12 mouse cellular contexts compared by ENCODE assay signal in genomic region chr14:115044016-115044415, GRCm38 (mm10). TPM values are rescaled to one million over a fixed set of nuclear protein-coding genes. Genes with fewer than 3 reads are reported as not detected.
DNase-seq lines count a peak whose midpoint lies in the region; ATAC-seq and TF ChIP-seq lines count a peak whose summit lies in the region.
"Had no signal": no experiment of that assay in that cellular context is flagged by ENCODE, and none has a peak within 500 bp of the region (broad histone marks: within the 10 kb centered on the region; RNA-seq: fewer than 3 reads in every experiment).

No protein-coding gene starts in this region.

- no peak for ATAC-seq in kidney, embryonic 15.5 days (replicated peaks; ENCODE audit: low FRiP score)
- ATAC-seq in hindbrain, embryonic 11.5 days (ENCODE audit: low FRiP score) = no peak
- no peak for ATAC-seq in midbrain, embryonic 11.5 days (ENCODE audit: low FRiP score)
- no peak for ATAC-seq in lung, postnatal 0 days

- no peak for TF ChIP-seq EP300 in lung, postnatal 0 days (IDR thresholded peaks at IDR 0.05)

- peak overlapping the region; percentile 96 for H3K4me2 ChIP-seq in kidney, embryonic 15.5 days
- no peak overlapping the region for H3K4me2 ChIP-seq in hindbrain, embryonic 11.5 days (replicated peaks; ENCODE audit: low read depth, low read length)
- peak overlapping the region; percentile 77; the same call in 1 of the 2 replicates for H3K4me2 ChIP-seq in midbrain, embryonic 11.5 days
- no peak overlapping the region for H3K4me2 ChIP-seq in lung, postnatal 0 days (replicated peaks; ENCODE audit: low read depth, low read length)

- WGBS in kidney, embryonic 15.5 days = 81% methylated on average over 5 of the region's 5 CpGs
- WGBS in hindbrain, embryonic 11.5 days = 89% methylated on average over 5 of the region's 5 CpGs
- 85% methylated on average over 5 of the region's 5 CpGs for WGBS in midbrain, embryonic 11.5 days
- WGBS in lung, postnatal 0 days = 73% methylated on average over 5 of the region's 5 CpGs

- no peaks in the 10 kb centered on the region for H3K27me3 ChIP-seq in kidney, embryonic 15.5 days
- H3K27me3 ChIP-seq in hindbrain, embryonic 11.5 days (ENCODE audit: control insufficient read depth, insufficient read depth, low read length) = no peaks in the 10 kb centered on the region
- H3K27me3 ChIP-seq in midbrain, embryonic 11.5 days (ENCODE audit: control insufficient read depth, insufficient read depth, low read length) = no peaks in the 10 kb centered on the region; the same call in 1 of the 2 replicates
- H3K27me3 ChIP-seq in lung, postnatal 0 days (replicated peaks; ENCODE audit: insufficient read depth, low read length) = no peaks in the 10 kb centered on the region

- TF ChIP-seq CTCF in lung, postnatal 0 days (IDR thresholded peaks at IDR 0.05) = no peak

- no peak overlapping the region for H3K27ac ChIP-seq in kidney, embryonic 15.5 days
- H3K27ac ChIP-seq in hindbrain, embryonic 11.5 days (ENCODE audit: low read depth, low read length) = no peak overlapping the region
- H3K27ac ChIP-seq in midbrain, embryonic 11.5 days (ENCODE audit: low read depth, low read length) = no peak overlapping the region
- no peak overlapping the region for H3K27ac ChIP-seq in lung, postnatal 0 days (ENCODE audit: low read length)

- no peak for DNase-seq in kidney, postnatal 36 days
- peak; percentile 9 for DNase-seq in ZHBTc4 (ENCODE audit: low read depth, low spot score)
- no peak for DNase-seq in hindbrain, embryonic 11.5 days (ENCODE audit: low spot score)
- peak; percentile 85 for DNase-seq in midbrain, embryonic 11.5 days (ENCODE audit: low spot score, missing footprints)
- no peak for DNase-seq in urinary bladder, postnatal 4 days (ENCODE audit: low spot score in 2 of 2)
- DNase-seq in lung, postnatal 0 days (ENCODE audit: low spot score) = no peak
- DNase-seq in cerebellum, adult 18-20 months = no peak
- DNase-seq: adrenal gland, postnatal 14 days; heart, postnatal 10 days; lung, postnatal 10 days had no signal

- H3K4me1 ChIP-seq in kidney, embryonic 15.5 days = peaks cover 28% of the 10 kb centered on the region
- no peaks in the 10 kb centered on the region; the same call in 1 of the 2 replicates for H3K4me1 ChIP-seq in hindbrain, embryonic 11.5 days (replicated peaks; ENCODE audit: control insufficient read depth, insufficient read depth, low read length)
- peaks cover 23% of the 10 kb centered on the region for H3K4me1 ChIP-seq in midbrain, embryonic 11.5 days (ENCODE audit: control insufficient read depth, insufficient read depth, low read length)
- H3K4me1 ChIP-seq in lung, postnatal 0 days (ENCODE audit: insufficient read depth, low read depth, low read length) = no peaks in the 10 kb centered on the region; the same call in 1 of the 2 replicates

- H3K9me3 ChIP-seq in kidney, embryonic 15.5 days (replicated peaks) = no peaks in the 10 kb centered on the region
- no peaks in the 10 kb centered on the region for H3K9me3 ChIP-seq in hindbrain, embryonic 11.5 days (ENCODE audit: control insufficient read depth, low read length)
- no peaks in the 10 kb centered on the region for H3K9me3 ChIP-seq in midbrain, embryonic 11.5 days (ENCODE audit: control insufficient read depth, low read length)
- no peaks in the 10 kb centered on the region for H3K9me3 ChIP-seq in lung, postnatal 0 days (ENCODE audit: low read length)

- H3K4me3 ChIP-seq in kidney, embryonic 15.5 days (replicated peaks) = peak overlapping the region; percentile 94
- 0 out of 2 replicates have a peak overlapping the region, but pooled peaks have one; percentile 92 for H3K4me3 ChIP-seq in hindbrain, embryonic 11.5 days (ENCODE audit: low read depth, low read length)
- H3K4me3 ChIP-seq in midbrain, embryonic 11.5 days (ENCODE audit: low read depth, low read length) = peak overlapping the region; percentile 95; the same call in 1 of the 2 replicates
- H3K4me3 ChIP-seq in lung, postnatal 0 days (ENCODE audit: low read depth, low read length) = no peak overlapping the region

- peaks cover 54% of the 10 kb centered on the region for H3K36me3 ChIP-seq in kidney, embryonic 15.5 days
- 0 out of 2 replicates have a peak, but pooled peaks cover 3% of the 10 kb centered on the region for H3K36me3 ChIP-seq in hindbrain, embryonic 11.5 days (ENCODE audit: control insufficient read depth, insufficient read depth, low read length)
- H3K36me3 ChIP-seq in midbrain, embryonic 11.5 days (ENCODE audit: control insufficient read depth, insufficient read depth, low read length) = peaks cover 22% of the 10 kb centered on the region
- H3K36me3 ChIP-seq in lung, postnatal 0 days (ENCODE audit: insufficient read depth, low read length) = peaks cover 14% of the 10 kb centered on the region

- no peak overlapping the region for H3K9ac ChIP-seq in kidney, embryonic 15.5 days
- H3K9ac ChIP-seq in hindbrain, embryonic 11.5 days (ENCODE audit: low read depth, low read length) = no peak overlapping the region
- H3K9ac ChIP-seq in midbrain, embryonic 11.5 days (ENCODE audit: low read length) = peak overlapping the region; percentile 12; the same call in 1 of the 2 replicates
- H3K9ac ChIP-seq in lung, postnatal 0 days (replicated peaks; ENCODE audit: low read depth) = no peak overlapping the region

RNA-seq across cellular contexts. Expression of gene Gpc5, which starts 48.0 kb away (rescaled TPM):
- polyA plus RNA-seq in kidney, embryonic 15.5 days (2015; fragmentation: Nextera tagmentation; extraction: Ambion mirVana) = 10.2 and 11.1 TPM in 2 replicates
- polyA plus RNA-seq in hindbrain, embryonic 11.5 days (2014; fragmentation: Nextera tagmentation; extraction: Ambion mirVana) = 0.45 and 0.73 TPM in 2 replicates
- polyA plus RNA-seq in midbrain, embryonic 11.5 days (2014; fragmentation: Nextera tagmentation; extraction: Ambion mirVana) = 0.75 and 0.76 TPM in 2 replicates
- polyA plus RNA-seq in lung, postnatal 0 days (2015; fragmentation: Nextera tagmentation; extraction: Ambion mirVana) = 0.08 and 0.16 TPM in 2 replicates
- polyA plus RNA-seq: spleen, adult 2 months had no signal

Comparison
In these comparisons a context has a peak if more than half of its experiments do, and no peak if none do; other contexts are left out.
1. H3K4me2 ChIP-seq: peak in kidney, embryonic 15.5 days (single experiment) and midbrain, embryonic 11.5 days (single experiment); none in hindbrain, embryonic 11.5 days (single experiment) and lung, postnatal 0 days (single experiment).
2. DNase-seq: peak in ZHBTc4 (single experiment) and midbrain, embryonic 11.5 days (single experiment); none in kidney, postnatal 36 days (0 of 2), hindbrain, embryonic 11.5 days (single experiment), urinary bladder, postnatal 4 days (0 of 2), lung, postnatal 0 days (single experiment) and cerebellum, adult 18-20 months (0 of 2).